Mouse (Mus musculus): ENCODE measurements at regions not wholly inside any gene's neighbourhood (a gene's known extent, or its start where the extent isn't known, plus 50 kb on each side); places are given as distances from the start of the nearest gene placed in this dataset.

DNA sequence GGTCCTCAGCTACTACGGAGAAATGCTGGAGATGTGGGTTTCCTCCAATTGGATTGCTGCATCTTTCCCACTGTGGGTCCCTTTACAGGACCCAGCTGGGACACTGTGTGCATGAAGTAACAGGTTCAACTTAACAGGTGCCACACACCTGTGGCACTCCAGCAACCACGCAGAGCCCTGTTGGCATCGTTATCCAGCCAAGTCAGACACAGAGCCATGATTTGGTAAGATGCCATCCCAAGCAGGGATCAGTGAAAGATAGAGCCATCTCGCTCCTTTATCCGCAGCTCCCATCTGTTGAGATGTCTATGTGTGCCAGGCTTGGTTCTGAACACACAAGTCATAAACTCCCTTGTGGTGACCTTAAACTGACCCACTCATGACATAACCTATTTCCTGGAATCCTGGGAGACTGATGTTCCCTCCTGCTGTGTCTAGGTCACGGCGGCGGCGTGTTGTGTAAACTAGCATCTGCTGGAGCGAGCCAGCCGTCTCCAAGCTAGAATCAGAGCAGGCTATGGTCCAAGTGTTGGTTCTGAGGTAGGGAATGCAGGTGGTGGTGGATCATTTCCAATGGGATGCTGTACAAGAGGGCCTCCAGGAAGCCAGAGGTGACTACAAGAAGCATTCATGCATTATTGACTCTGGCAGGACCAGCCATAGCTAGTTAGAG lies 164.5 kb upstream of the Lnx1 start:
- Histone ChIP-seq H3K27ac (ENCODE audit: insufficient read depth, low read length) (no peak overlapping the region), H3K4me1 (ENCODE audit: control insufficient read depth, insufficient read depth, low read length) (peaks cover 12% of the 10 kb centered on the region), H3K27me3 (ENCODE audit: control insufficient read depth, insufficient read depth, low read length) (no peaks in the 10 kb centered on the region; the same call in 1 of the 2 replicates), H3K4me3 (replicated peaks; ENCODE audit: insufficient read depth, low read depth, low read length) (no peak overlapping the region)
- no peak for TF ChIP-seq CTCF (IDR thresholded peaks at IDR 0.05; ENCODE audit: borderline replicate concordance, insufficient read depth, low read depth, low read length)
- no peak for TF ChIP-seq POLR2A (IDR thresholded peaks at IDR 0.05; ENCODE audit: borderline replicate concordance, insufficient read depth, low read length)
- WGBS: 8% methylated on average over 11 of the region's 11 CpGs
- DNase-seq: peak in 1 of 2 experiments; percentile 51

DNA sequence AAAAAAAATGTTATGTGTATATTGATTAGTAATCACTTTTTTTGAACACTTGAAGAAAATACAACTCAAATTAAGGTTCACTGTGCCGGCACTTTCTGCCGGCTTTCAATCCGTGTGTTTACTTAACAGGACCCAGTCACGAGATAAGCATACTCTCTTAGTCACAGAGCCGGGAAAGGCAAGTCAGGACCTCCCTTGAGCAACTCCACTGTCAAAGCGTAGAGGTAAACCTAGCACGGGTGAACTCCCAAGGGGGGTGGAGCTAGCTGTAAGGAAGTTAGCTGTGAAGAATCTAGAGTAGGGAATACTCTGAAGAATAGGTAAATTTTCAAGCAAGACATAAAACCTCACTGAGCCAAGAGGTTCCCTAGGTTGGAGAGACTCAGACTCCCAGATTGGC lies 164.0 kb upstream of the Lnx1 start:
- DNase-seq: no peak
- TF ChIP-seq CTCF (IDR thresholded peaks at IDR 0.05; ENCODE audit: borderline replicate concordance, insufficient read depth, low read depth, low read length): no peak
- TF ChIP-seq POLR2A (IDR thresholded peaks at IDR 0.05; ENCODE audit: borderline replicate concordance, insufficient read depth, low read length): no peak
- Histone ChIP-seq H3K27ac (ENCODE audit: insufficient read depth, low read length) (no peak overlapping the region), H3K4me1 (ENCODE audit: control insufficient read depth, insufficient read depth, low read length) (peaks cover 12% of the 10 kb centered on the region), H3K4me3 (replicated peaks; ENCODE audit: insufficient read depth, low read depth, low read length) (no peak overlapping the region), H3K27me3 (ENCODE audit: control insufficient read depth, insufficient read depth, low read length) (no peaks in the 10 kb centered on the region; the same call in 1 of the 2 replicates)
- WGBS: 70% methylated on average over 7 of the region's 7 CpGs

DNA sequence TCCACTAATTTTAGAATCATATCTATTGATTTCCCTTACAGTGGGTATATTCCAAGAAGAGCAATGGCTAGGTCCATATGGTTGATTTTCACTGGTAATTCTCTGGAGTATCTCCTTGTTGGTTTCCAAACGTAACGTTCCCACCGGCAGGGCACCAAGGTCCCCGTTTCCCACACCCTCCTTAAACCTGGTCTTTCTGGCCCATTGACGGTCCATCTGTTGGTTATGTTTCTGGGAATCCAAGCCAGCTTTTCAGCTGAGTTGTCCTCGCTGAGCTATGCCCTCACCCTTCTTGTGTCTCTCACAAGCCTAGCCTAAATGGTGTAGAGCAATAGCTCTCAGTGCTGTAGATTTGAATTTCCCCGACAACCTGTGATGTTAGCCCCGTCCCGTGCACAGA lies 162.7 kb upstream of the Lnx1 start:
- Histone ChIP-seq H3K4me1 (ENCODE audit: control insufficient read depth, insufficient read depth, low read length) (peaks cover 12% of the 10 kb centered on the region), H3K4me3 (replicated peaks; ENCODE audit: insufficient read depth, low read depth, low read length) (no peak overlapping the region), H3K27ac (ENCODE audit: insufficient read depth, low read length) (no peak overlapping the region), H3K27me3 (ENCODE audit: control insufficient read depth, insufficient read depth, low read length) (no peaks in the 10 kb centered on the region; the same call in 1 of the 2 replicates)
- DNase-seq: peak in 1 of 2 experiments; percentile 8
- 25% methylated on average over 9 of the region's 9 CpGs for WGBS
- TF ChIP-seq POLR2A (IDR thresholded peaks at IDR 0.05; ENCODE audit: borderline replicate concordance, insufficient read depth, low read length): no peak
- TF ChIP-seq CTCF (IDR thresholded peaks at IDR 0.05; ENCODE audit: borderline replicate concordance, insufficient read depth, low read depth, low read length): no peak

DNA sequence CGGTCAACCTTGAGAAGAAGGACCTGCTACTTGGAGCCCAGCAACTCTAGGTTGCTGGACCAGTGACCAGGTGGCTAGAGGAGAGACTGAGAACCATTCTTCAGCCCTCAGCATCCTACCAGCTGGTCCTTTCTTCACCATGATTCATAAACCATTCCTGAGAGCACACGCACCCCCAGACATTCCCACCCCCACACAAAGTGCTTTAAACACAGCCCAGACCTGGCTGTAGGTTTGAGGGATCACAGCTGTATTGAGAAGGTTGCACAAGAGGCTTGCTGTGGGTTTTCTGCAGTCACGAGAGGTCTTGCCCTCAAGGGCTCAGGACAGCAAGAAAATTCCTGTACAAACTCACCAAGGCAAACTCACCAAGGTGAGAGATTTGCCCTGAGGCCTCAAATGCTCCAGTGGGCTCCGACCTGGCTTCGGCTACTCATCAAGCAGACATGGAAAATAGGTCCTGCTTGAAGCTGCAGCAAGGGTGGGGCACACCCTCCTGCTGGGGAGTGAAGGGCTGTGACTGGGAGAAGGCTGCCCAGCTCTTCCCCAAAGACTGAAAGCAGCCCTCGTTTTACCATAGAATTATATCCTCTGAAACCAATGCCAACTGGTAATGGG lies 161.9 kb upstream of the Lnx1 start:
- H3K27ac ChIP-seq (ENCODE audit: insufficient read depth, low read length): no peak overlapping the region
- 84% methylated on average over 6 of the region's 6 CpGs for WGBS
- peaks cover 12% of the 10 kb centered on the region for H3K4me1 ChIP-seq (ENCODE audit: control insufficient read depth, insufficient read depth, low read length)
- no peaks in the 10 kb centered on the region; the same call in 1 of the 2 replicates for H3K27me3 ChIP-seq (ENCODE audit: control insufficient read depth, insufficient read depth, low read length)
- TF ChIP-seq CTCF (IDR thresholded peaks at IDR 0.05; ENCODE audit: borderline replicate concordance, insufficient read depth, low read depth, low read length) (no peak), POLR2A (IDR thresholded peaks at IDR 0.05; ENCODE audit: borderline replicate concordance, insufficient read depth, low read length) (no peak)
- no peak for DNase-seq
- no peak overlapping the region for H3K4me3 ChIP-seq (replicated peaks; ENCODE audit: insufficient read depth, low read depth, low read length)

DNA sequence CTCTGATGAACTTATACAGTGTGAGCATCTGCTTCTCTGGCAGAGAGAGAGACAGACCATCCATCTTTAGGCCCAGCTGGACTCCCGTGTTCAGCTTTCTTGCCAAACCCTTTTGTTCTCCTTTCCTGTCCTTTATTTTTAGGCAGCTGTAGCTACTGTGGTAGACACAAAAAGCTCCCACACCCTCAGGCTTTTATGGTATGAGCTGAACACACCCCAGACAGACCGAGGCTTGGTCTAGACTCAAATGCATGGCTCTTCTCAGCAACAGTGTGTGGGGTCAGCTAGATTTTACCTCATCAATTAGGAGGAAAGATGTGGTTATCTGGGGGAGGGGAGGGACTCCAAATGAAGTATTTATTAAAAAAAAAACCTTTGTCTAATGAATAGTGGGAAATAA lies 158.6 kb upstream of the Lnx1 start:
- no peak for TF ChIP-seq POLR2A (IDR thresholded peaks at IDR 0.05; ENCODE audit: borderline replicate concordance, insufficient read depth, low read length)
- no peak for TF ChIP-seq CTCF (IDR thresholded peaks at IDR 0.05; ENCODE audit: borderline replicate concordance, insufficient read depth, low read depth, low read length)
- Histone ChIP-seq H3K4me3 (replicated peaks; ENCODE audit: insufficient read depth, low read depth, low read length) (no peak overlapping the region), H3K27me3 (ENCODE audit: control insufficient read depth, insufficient read depth, low read length) (no peaks in the 10 kb centered on the region; the same call in 1 of the 2 replicates), H3K27ac (ENCODE audit: insufficient read depth, low read length) (no peak overlapping the region), H3K4me1 (ENCODE audit: control insufficient read depth, insufficient read depth, low read length) (0 out of 2 replicates have a peak, but pooled peaks cover 8% of the 10 kb centered on the region)
- WGBS: 63% methylated on average over 2 of the region's 2 CpGs
- no peak for DNase-seq

DNA sequence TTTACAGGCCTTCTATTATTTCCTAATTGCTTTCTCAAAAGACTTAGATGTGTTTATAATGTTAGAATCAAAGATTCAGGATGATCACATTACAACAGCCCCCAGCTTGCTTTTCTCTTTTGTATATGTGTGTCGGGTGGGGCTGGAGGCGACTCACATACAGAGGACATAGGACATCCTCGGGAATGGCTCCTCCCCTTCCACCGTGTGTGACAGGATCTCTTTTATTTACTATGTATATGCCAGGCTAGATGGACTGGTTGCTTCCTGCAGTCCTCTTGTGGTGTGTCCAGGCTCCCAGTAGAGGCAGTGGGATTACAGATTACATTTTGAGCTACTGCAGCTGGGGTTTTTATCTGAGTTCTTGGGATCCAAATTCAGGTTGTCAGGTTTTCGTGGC lies 155.1 kb upstream of the Lnx1 start:
- Histone ChIP-seq H3K27ac (ENCODE audit: insufficient read depth, low read length) (no peak overlapping the region), H3K27me3 (ENCODE audit: control insufficient read depth, insufficient read depth, low read length) (no peaks in the 10 kb centered on the region; the same call in 1 of the 2 replicates), H3K4me3 (replicated peaks; ENCODE audit: insufficient read depth, low read depth, low read length) (no peak overlapping the region), H3K4me1 (ENCODE audit: control insufficient read depth, insufficient read depth, low read length) (0 out of 2 replicates have a peak, but pooled peaks cover 4% of the 10 kb centered on the region)
- 51% methylated on average over 5 of the region's 5 CpGs for WGBS
- TF ChIP-seq CTCF (IDR thresholded peaks at IDR 0.05; ENCODE audit: borderline replicate concordance, insufficient read depth, low read depth, low read length) (no peak), POLR2A (IDR thresholded peaks at IDR 0.05; ENCODE audit: borderline replicate concordance, insufficient read depth, low read length) (no peak)
- DNase-seq: no peak

DNA sequence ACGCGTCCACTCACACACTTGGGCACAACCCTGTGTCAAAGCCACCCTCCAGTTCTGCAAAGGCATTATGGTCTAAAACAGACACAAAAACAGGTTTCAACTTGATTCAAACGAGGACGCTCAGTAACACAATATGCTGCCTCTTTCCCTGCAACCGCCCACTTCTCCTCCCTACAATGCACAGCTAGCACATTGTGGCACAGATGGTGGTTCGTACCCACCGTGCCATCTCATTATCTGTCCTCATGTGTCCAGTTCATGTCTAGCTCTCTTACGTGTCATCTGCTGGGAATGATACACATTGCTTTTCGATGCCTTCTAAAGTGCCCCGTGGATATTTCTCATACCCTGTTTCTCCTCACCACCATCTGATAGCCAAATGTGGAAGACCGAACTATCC lies 154.4 kb upstream of the Lnx1 start:
- DNase-seq: no peak
- H3K4me1 ChIP-seq (ENCODE audit: control insufficient read depth, insufficient read depth, low read length): 0 out of 2 replicates have a peak, but pooled peaks cover 4% of the 10 kb centered on the region
- no peaks in the 10 kb centered on the region; the same call in 1 of the 2 replicates for H3K27me3 ChIP-seq (ENCODE audit: control insufficient read depth, insufficient read depth, low read length)
- no peak overlapping the region for H3K27ac ChIP-seq (ENCODE audit: insufficient read depth, low read length)
- H3K4me3 ChIP-seq (replicated peaks; ENCODE audit: insufficient read depth, low read depth, low read length): no peak overlapping the region
- WGBS: 33% methylated on average over 11 of the region's 11 CpGs
- TF ChIP-seq CTCF (IDR thresholded peaks at IDR 0.05; ENCODE audit: borderline replicate concordance, insufficient read depth, low read depth, low read length) (no peak), POLR2A (IDR thresholded peaks at IDR 0.05; ENCODE audit: borderline replicate concordance, insufficient read depth, low read length) (no peak)

DNA sequence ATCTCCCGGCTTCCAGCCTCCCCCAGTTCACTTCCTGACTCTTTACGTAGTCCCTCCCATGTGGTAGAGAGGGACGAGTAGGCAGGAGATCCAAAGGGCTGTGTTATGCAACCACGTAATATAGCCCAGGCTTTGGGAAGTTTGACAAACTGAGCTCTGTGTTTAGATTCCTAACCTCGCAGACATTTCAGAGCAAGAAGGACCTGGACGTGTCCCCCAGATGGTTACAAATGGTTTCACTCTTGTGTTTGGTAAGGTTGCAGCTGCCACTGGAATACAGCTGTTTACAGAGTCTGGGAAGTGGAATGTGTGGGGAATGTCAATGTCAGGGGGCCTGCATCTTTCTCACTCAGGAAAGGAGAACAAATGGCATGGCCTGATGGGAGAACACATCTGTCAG lies 145.1 kb upstream of the Lnx1 start:
- Histone ChIP-seq H3K4me1 (ENCODE audit: control insufficient read depth, insufficient read depth, low read length) (no peaks in the 10 kb centered on the region), H3K27me3 (ENCODE audit: control insufficient read depth, insufficient read depth, low read length) (no peaks in the 10 kb centered on the region; the same call in 1 of the 2 replicates), H3K27ac (ENCODE audit: insufficient read depth, low read length) (no peak overlapping the region), H3K4me3 (replicated peaks; ENCODE audit: insufficient read depth, low read depth, low read length) (no peak overlapping the region)
- TF ChIP-seq CTCF (IDR thresholded peaks at IDR 0.05; ENCODE audit: borderline replicate concordance, insufficient read depth, low read depth, low read length) (no peak), POLR2A (IDR thresholded peaks at IDR 0.05; ENCODE audit: borderline replicate concordance, insufficient read depth, low read length) (no peak)
- DNase-seq: no peak
- 85% methylated on average over 6 of the region's 6 CpGs for WGBS

Measured in cerebellum, adult 2 months (tissue).